Comparison of ENCODE assay signal across 24 mouse cellular contexts in the genomic region with DNA sequence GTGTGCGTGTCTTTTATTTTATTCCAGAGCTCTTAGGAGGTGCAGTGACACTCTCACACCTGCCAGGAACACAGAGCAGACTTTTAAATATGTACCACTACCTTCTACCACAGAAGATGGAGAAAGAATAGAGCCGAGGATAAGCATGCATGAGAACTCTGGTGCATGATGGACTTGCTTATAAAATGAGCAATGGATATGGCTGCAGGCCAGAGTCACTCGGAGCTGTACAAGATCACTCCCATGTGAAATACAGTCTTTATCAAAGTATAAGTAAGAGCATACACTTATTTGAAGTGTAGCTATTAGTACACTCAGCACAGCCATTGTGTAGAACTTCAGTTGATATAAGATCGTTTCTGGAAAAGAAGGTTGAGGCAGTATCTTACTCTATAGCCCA.
DNase-seq lines count a peak whose midpoint lies in the region; TF ChIP-seq lines count a peak whose summit lies in the region.
"Had no signal": no experiment of that assay in that cellular context is flagged by ENCODE, and none has a peak within 500 bp of the region (broad histone marks: within the 10 kb centered on the region; RNA-seq: fewer than 3 reads in every experiment).

No protein-coding gene starts in this region.

- H3K4me3 ChIP-seq in MEL (ENCODE audit: control insufficient read depth in 1 of 2, insufficient read depth in 1 of 2, low read depth in 2 of 2, low read length in 2 of 2) = no peak overlapping the region
- no peak overlapping the region for H3K4me3 ChIP-seq in limb, embryonic 10.5 days
- H3K4me3 ChIP-seq in heart, embryonic 10.5 days = no peak overlapping the region

- no peak overlapping the region for H3K9ac ChIP-seq in MEL (ENCODE audit: control insufficient read depth, low read depth, low read length, poor library complexity, severe bottlenecking)

- WGBS in limb, embryonic 10.5 days = 91% methylated on average over 4 of the region's 4 CpGs
- WGBS in heart, embryonic 10.5 days = 92% methylated on average over 4 of the region's 4 CpGs

- TF ChIP-seq POLR2A in MEL (IDR thresholded peaks at IDR 0.05; ENCODE audit: control insufficient read depth in 1 of 2, insufficient read depth in 1 of 2, low read depth in 1 of 2, low read length in 2 of 2, poor library complexity in 1 of 2) = no peak

- no peaks in the 10 kb centered on the region for H3K9me3 ChIP-seq in MEL (replicated peaks; ENCODE audit: insufficient read depth, low read length)
- H3K9me3 ChIP-seq in limb, embryonic 10.5 days (replicated peaks) = no peaks in the 10 kb centered on the region
- H3K9me3 ChIP-seq in heart, embryonic 10.5 days = no peaks in the 10 kb centered on the region
- H3K9me3 ChIP-seq: G1E had no signal

- no peaks in the 10 kb centered on the region for H3K79me2 ChIP-seq in MEL (ENCODE audit: control insufficient read depth, insufficient read depth, low read length, poor library complexity)

- H3K27ac ChIP-seq in MEL (ENCODE audit: control insufficient read depth, low read depth, low read length) = no peak overlapping the region
- H3K27ac ChIP-seq in limb, embryonic 10.5 days = no peak overlapping the region
- no peak overlapping the region for H3K27ac ChIP-seq in heart, embryonic 10.5 days

- TF ChIP-seq CTCF in MEL (IDR thresholded peaks at IDR 0.05 in 2 of 3, conservative IDR thresholded peaks at IDR 0.05 in 1 of 3; ENCODE audit: control insufficient read depth in 1 of 3, insufficient read depth in 1 of 3, low read depth in 2 of 3, low read length in 3 of 3, poor library complexity in 1 of 3, severe bottlenecking in 1 of 3) = no peak

- TF ChIP-seq EP300 in MEL (IDR thresholded peaks at IDR 0.05; ENCODE audit: low read depth in 1 of 2, low read length in 2 of 2) = no peak

- peak; percentile 72 for DNase-seq in 3T3-L1 (ENCODE audit: low read depth, low spot score)
- peak; percentile 33 for DNase-seq in MEL (ENCODE audit: low read depth, low spot score)
- peak; percentile 74 for DNase-seq in NIH3T3 (ENCODE audit: low read depth)
- peak; percentile 10 for DNase-seq in limb, embryonic 10.5 days (ENCODE audit: low spot score)
- DNase-seq in heart, embryonic 10.5 days (ENCODE audit: low spot score) = no peak
- no peak for DNase-seq in c-Kit-positive CD71-positive TER-119-positive erythroid progenitor cells, embryonic 14.5 days (ENCODE audit: low spot score)
- no peak for DNase-seq in lung, postnatal 4 days
- DNase-seq in cerebellum, adult 11-12 months = no peak
- DNase-seq: adrenal gland, adult 2 months; adrenal gland, adult 8-10 months; adrenal gland, postnatal 10 days; adrenal gland, postnatal 14 days; adrenal gland, postnatal 25 days; adrenal gland, postnatal 36 days; B cell, adult 2 months; cerebellum, adult 11 months; cerebellum, adult 18-20 months; cerebellum, adult 2 months; cerebellum, adult 8-10 months; cerebellum, adult 9-10 months; cerebellum, adult 9-11 months had no signal

- H3K36me3 ChIP-seq in MEL (ENCODE audit: control insufficient read depth in 1 of 2, insufficient read depth in 2 of 2, low read length in 2 of 2) = peaks cover 0 to 13% of the 10 kb centered on the region in 2 experiments; a peak in 2 of 4 replicates
- no peaks in the 10 kb centered on the region for H3K36me3 ChIP-seq in limb, embryonic 10.5 days
- no peaks in the 10 kb centered on the region for H3K36me3 ChIP-seq in heart, embryonic 10.5 days
- H3K36me3 ChIP-seq: G1E had no signal

- peaks cover 0 to 17% of the 10 kb centered on the region in 2 experiments; a peak in 3 of 4 replicates for H3K4me1 ChIP-seq in MEL (ENCODE audit: control insufficient read depth in 1 of 2, insufficient read depth in 2 of 2, low read length in 2 of 2)
- peaks cover 13% of the 10 kb centered on the region for H3K4me1 ChIP-seq in limb, embryonic 10.5 days
- peaks cover 10% of the 10 kb centered on the region; the same call in 1 of the 2 replicates for H3K4me1 ChIP-seq in heart, embryonic 10.5 days

- H3K27me3 ChIP-seq in MEL (ENCODE audit: control insufficient read depth in 1 of 2, insufficient read depth in 2 of 2, low read length in 2 of 2) = no peaks in the 10 kb centered on the region
- H3K27me3 ChIP-seq in limb, embryonic 10.5 days (ENCODE audit: low read depth, poor library complexity, severe bottlenecking) = no peaks in the 10 kb centered on the region
- no peaks in the 10 kb centered on the region for H3K27me3 ChIP-seq in heart, embryonic 10.5 days (ENCODE audit: insufficient read depth, poor library complexity, severe bottlenecking)
- H3K27me3 ChIP-seq: CH12.LX, Patski had no signal

- no peak for TF ChIP-seq RAD21 in MEL (IDR thresholded peaks at IDR 0.05; ENCODE audit: low read depth, low read length)

TF ChIP-seq in MEL, 35 proteins besides CTCF, POLR2A, EP300 and RAD21:
- TF ChIP-seq ZKSCAN1 (IDR thresholded peaks at IDR 0.05; ENCODE audit: low read depth, low read length) (no peak), POLR2AphosphoS5 (IDR thresholded peaks at IDR 0.05; ENCODE audit: borderline replicate concordance, low read depth, low read length) (no peak), MAX (IDR thresholded peaks at IDR 0.05; ENCODE audit: low read length) (no peak), MAZ (IDR thresholded peaks at IDR 0.05; ENCODE audit: low read depth, low read length) (no peak)

Comparison
In these comparisons a context has a peak if more than half of its experiments do, and no peak if none do; other contexts are left out.
1. DNase-seq: peak in 3T3-L1 (single experiment), MEL (single experiment), NIH3T3 (single experiment) and limb, embryonic 10.5 days (single experiment); none in heart, embryonic 10.5 days (single experiment), c-Kit-positive CD71-positive TER-119-positive erythroid progenitor cells, embryonic 14.5 days (single experiment), lung, postnatal 4 days (0 of 2) and cerebellum, adult 11-12 months (single experiment).